ENCODE assay signal across 9 mouse cellular contexts in genomic region chr13:95524424-95524673, GRCm38 (mm10). TPM values are rescaled to one million over a fixed set of nuclear protein-coding genes. Genes with fewer than 3 reads are reported as not detected.
DNase-seq lines count a peak whose midpoint lies in the region; ATAC-seq lines count a peak whose summit lies in the region.
"Had no signal": no experiment of that assay in that cellular context is flagged by ENCODE, and none has a peak within 500 bp of the region (broad histone marks: within the 10 kb centered on the region; RNA-seq: fewer than 3 reads in every experiment).

No protein-coding gene starts in this region.

- WGBS in heart, embryonic 14.5 days: under 1% methylated on average over 13 of the region's 13 CpGs
- WGBS in hindbrain, embryonic 12.5 days: 0% methylated on average over 13 of the region's 13 CpGs
- WGBS in midbrain, embryonic 10.5 days: under 1% methylated on average over 13 of the region's 13 CpGs

- intact Hi-C loops in left cerebral cortex, postnatal 36 days (cut with DNase I): no loop called here

- no peak overlapping the region for H3K27ac ChIP-seq in heart, embryonic 14.5 days (replicated peaks in 1 of 2; ENCODE audit: control insufficient read depth in 1 of 2, insufficient read depth in 1 of 2, low read depth in 2 of 2, low read length in 2 of 2)
- no peak overlapping the region for H3K27ac ChIP-seq in hindbrain, embryonic 12.5 days
- H3K27ac ChIP-seq in midbrain, embryonic 10.5 days (replicated peaks): peak overlapping the region; percentile 55; the same call in 1 of the 2 replicates

- peaks cover 11 to 13% of the 10 kb centered on the region in 2 experiments; a peak in 2 of 4 replicates for H3K4me1 ChIP-seq in heart, embryonic 14.5 days (ENCODE audit: control insufficient read depth in 2 of 2, insufficient read depth in 2 of 2, low read length in 2 of 2)
- H3K4me1 ChIP-seq in hindbrain, embryonic 12.5 days: peaks cover 10% of the 10 kb centered on the region
- H3K4me1 ChIP-seq in midbrain, embryonic 10.5 days: peaks cover 23% of the 10 kb centered on the region

- no peaks in the 10 kb centered on the region for H3K36me3 ChIP-seq in heart, embryonic 14.5 days (ENCODE audit: control insufficient read depth, insufficient read depth, low read length)
- H3K36me3 ChIP-seq in hindbrain, embryonic 12.5 days: no peaks in the 10 kb centered on the region
- H3K36me3 ChIP-seq in midbrain, embryonic 10.5 days: no peaks in the 10 kb centered on the region

- peaks cover 21% of the 10 kb centered on the region; the same call in 1 of the 2 replicates for H3K27me3 ChIP-seq in heart, embryonic 14.5 days (ENCODE audit: control insufficient read depth, insufficient read depth, low read length)
- H3K27me3 ChIP-seq in hindbrain, embryonic 12.5 days: peaks cover 50% of the 10 kb centered on the region
- H3K27me3 ChIP-seq in midbrain, embryonic 10.5 days (ENCODE audit: low read depth, poor library complexity, severe bottlenecking): peaks cover 67% of the 10 kb centered on the region

- no peaks in the 10 kb centered on the region for H3K9me3 ChIP-seq in heart, embryonic 14.5 days (ENCODE audit: control insufficient read depth, low read length)
- no peaks in the 10 kb centered on the region for H3K9me3 ChIP-seq in hindbrain, embryonic 12.5 days (replicated peaks)
- no peaks in the 10 kb centered on the region for H3K9me3 ChIP-seq in midbrain, embryonic 10.5 days (replicated peaks)

- ATAC-seq in heart, embryonic 14.5 days (ENCODE audit: insufficient number of reproducible peaks, insufficient read depth, low FRiP score, low read depth): no peak
- ATAC-seq in hindbrain, embryonic 12.5 days (ENCODE audit: low FRiP score): peak; percentile 19

- H3K4me2 ChIP-seq in heart, embryonic 14.5 days (ENCODE audit: low read length): peak overlapping the region; percentile 99
- H3K4me2 ChIP-seq in hindbrain, embryonic 12.5 days (replicated peaks): peak overlapping the region; percentile 75

- DNase-seq in heart, adult 9 months (ENCODE audit: low spot score in 2 of 2): no peak
- peak; percentile 19 for DNase-seq in T-cell, adult 2 months (ENCODE audit: low spot score)
- peak; percentile 46 for DNase-seq in midbrain, embryonic 10.5 days (ENCODE audit: low spot score)
- no peak for DNase-seq in adrenal gland, postnatal 14 days
- no peak for DNase-seq in cerebellum, postnatal 14 days
- no peak for DNase-seq in left cerebral cortex, postnatal 36 days (ENCODE audit: low spot score in 2 of 2)

- H3K9ac ChIP-seq in heart, embryonic 14.5 days (ENCODE audit: low read length): peak overlapping the region; percentile 69
- peak overlapping the region; percentile 1; the same call in 1 of the 2 replicates for H3K9ac ChIP-seq in hindbrain, embryonic 12.5 days

- peak overlapping the region; percentile 51 to 55 for H3K4me3 ChIP-seq in heart, embryonic 14.5 days (ENCODE audit: control insufficient read depth in 1 of 2, insufficient read depth in 1 of 2, low read depth in 1 of 2, low read length in 2 of 2)
- H3K4me3 ChIP-seq in hindbrain, embryonic 12.5 days: peak overlapping the region; percentile 38
- peak overlapping the region; percentile 50 for H3K4me3 ChIP-seq in midbrain, embryonic 10.5 days

RNA-seq across cellular contexts. Expression of gene F2rl1, which starts 0.7 kb away (rescaled TPM):
- polyA plus RNA-seq in heart, embryonic 14.5 days (2014; fragmentation: Nextera tagmentation; extraction: Ambion mirVana): 0.36 and 0.85 TPM in 2 replicates
- 0.21 and 0.25 TPM in 2 replicates for polyA plus RNA-seq in hindbrain, embryonic 12.5 days (2016; fragmentation: Nextera tagmentation; extraction: Ambion mirVana)
- 0.15 and 0.31 TPM in 2 replicates for polyA plus RNA-seq in midbrain, embryonic 10.5 days (2016; fragmentation: Nextera tagmentation; extraction: Ambion mirVana)
- 0.22 and 1.2 TPM in 2 replicates for total RNA-seq in adrenal gland, postnatal 14 days (2021)
- under 1 TPM; 0.32 to 0.57 TPM for total RNA-seq in left cerebral cortex, postnatal 36 days (2021)
- total RNA-seq: CH12.LX had no signal

RNA-seq across cellular contexts. Expression of gene S100z, which starts 45.8 kb away (rescaled TPM):
- not detected in 2 replicates for polyA plus RNA-seq in heart, embryonic 14.5 days (2014; fragmentation: Nextera tagmentation; extraction: Ambion mirVana)
- polyA plus RNA-seq in hindbrain, embryonic 12.5 days (2016; fragmentation: Nextera tagmentation; extraction: Ambion mirVana): not detected in 2 replicates
- polyA plus RNA-seq in midbrain, embryonic 10.5 days (2016; fragmentation: Nextera tagmentation; extraction: Ambion mirVana): not detected in 2 replicates
- not detected in 2 replicates for total RNA-seq in adrenal gland, postnatal 14 days (2021)
- not detected for total RNA-seq in left cerebral cortex, postnatal 36 days (2021)
- total RNA-seq: CH12.LX had no signal

Comparison
In these comparisons a context has a peak if more than half of its experiments do, and no peak if none do; other contexts are left out.
1. DNase-seq: peak in T-cell, adult 2 months (single experiment) and midbrain, embryonic 10.5 days (single experiment); none in heart, adult 9 months (0 of 2), adrenal gland, postnatal 14 days (single experiment), cerebellum, postnatal 14 days (0 of 2) and left cerebral cortex, postnatal 36 days (0 of 2).
2. Peak in every context shown above with its lines, with median percentiles within 50 percentile points of each other: H3K4me3 ChIP-seq.